Mouse (Mus musculus) natural killer cell, adult 2 months (primary cell): Measurements from ENCODE around the gene Olfr1501.
"Not testable (repeated sequence)": the region's sequence is repeated elsewhere in the genome, so short reads cannot be mapped to it uniquely, and the experiment has no call there.

ENCODE experiments used
- DNase-seq, 2 experiments: peaks; one replicate each; pipeline ENCODE4 v3.0.0; 2022; ENCODE audit warnings: low spot score in 2 of 2

Olfr1501 gene

DNA sequence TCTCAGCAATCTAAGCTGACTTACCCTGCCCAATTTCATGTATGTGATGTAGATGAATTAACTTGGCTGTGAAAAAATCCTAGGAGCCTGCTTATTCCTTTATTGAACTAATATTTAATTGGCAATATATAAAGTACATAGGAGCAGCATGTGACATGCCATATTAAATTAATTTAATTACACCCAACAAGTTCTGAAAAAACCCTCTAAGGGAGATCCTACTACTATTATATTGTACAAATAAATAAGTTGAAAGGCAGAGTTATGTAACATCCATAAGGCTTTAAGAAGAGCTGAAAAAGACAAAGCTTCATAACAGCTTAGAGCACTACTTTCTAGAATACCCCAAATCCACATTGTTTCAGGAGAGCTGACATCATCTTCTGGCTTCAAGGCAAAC is at the start of gene Olfr1501:
Olfr1501 (minus strand) TSS at position 101 of the 400 bp plus-strand sequence.
- DNase-seq, result not testable (repeated sequence)

- no peak for DNase-seq
These were observed 47.3 kb upstream of the Olfr1501 start, which contains the start of gene Olfr1504 for GRCm38 (mm10) chr19:13897828-13898227. TSS of gene Olfr1504 (minus strand) at chr19:13897928.

DNA sequence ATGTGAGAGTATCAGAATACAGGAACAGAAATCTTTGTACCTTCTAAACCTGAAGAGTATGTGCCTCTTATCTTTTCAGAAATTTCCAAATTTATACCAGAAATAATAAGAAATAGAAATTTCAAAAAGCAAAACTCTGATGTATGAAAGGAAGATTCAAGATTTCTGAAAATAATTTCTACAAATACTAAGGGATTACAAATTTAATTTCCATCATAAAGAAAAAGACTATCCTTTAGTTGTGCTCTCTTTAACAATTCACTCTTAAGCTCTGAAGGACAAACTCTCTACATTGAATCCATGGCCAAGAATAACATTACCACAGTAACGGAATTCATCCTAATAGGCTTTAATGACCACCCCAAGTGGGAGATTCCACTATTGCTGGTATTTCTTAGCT is 11.0 kb upstream of the Olfr1501 start, which contains the start of gene Olfr1502:
Olfr1502 (plus strand) TSS at position 301 of the 400 bp plus-strand sequence.
- no peak for DNase-seq

DNA sequence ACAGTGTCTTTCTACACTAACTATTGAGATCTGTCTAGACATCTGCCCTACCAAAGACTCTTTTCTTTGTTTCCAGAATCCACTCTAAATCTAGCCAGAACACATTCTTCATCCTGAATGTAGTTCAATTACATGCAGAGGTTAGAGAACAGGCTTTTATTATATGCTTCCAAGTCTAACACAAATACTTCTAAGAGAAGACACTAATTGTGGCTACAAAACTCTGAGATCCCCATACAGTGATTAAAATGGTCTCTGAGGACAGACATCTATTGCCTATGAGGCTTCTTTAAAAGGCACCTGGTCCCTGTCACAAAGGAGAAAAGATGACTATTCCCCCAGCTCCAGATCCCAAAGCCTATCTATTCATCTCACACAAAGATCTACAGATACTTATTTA is 20.1 kb downstream of the Olfr1501 start, which contains the start of gene Olfr1500:
Olfr1500 (minus strand) TSS at position 101 of the 400 bp plus-strand sequence.
- no peak for DNase-seq

GRCm38 (mm10) chr19:13828447-13828846 is 22.0 kb downstream of the Olfr1501 start:
- DNase-seq, result no peak

- DNase-seq, result no peak
These were observed 29.6 kb downstream of the Olfr1501 start for GRCm38 (mm10) chr19:13820847-13821246.

DNA sequence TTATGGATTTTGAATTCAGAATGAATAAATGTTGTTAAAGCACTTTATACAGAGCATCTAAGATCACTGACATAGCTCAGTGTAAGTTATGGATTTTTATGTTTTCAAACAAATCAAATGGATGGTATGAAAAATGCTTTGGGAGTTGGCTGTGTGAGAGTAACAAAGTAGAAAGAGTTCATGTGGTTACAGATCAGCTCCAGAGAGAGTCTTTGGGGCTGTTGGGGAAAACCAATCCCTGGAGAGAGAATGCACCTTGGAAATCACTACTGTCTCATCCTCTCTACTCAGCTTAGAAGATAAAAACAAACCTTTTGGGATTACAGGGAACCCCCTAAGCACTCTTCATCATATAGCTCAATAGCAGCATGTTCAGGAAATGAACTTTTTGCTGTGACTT is 31.1 kb downstream of the Olfr1501 start, which contains the start of gene Olfr1499:
Olfr1499 (minus strand) TSS at position 101 of the 400 bp plus-strand sequence.
- no peak for DNase-seq

DNA sequence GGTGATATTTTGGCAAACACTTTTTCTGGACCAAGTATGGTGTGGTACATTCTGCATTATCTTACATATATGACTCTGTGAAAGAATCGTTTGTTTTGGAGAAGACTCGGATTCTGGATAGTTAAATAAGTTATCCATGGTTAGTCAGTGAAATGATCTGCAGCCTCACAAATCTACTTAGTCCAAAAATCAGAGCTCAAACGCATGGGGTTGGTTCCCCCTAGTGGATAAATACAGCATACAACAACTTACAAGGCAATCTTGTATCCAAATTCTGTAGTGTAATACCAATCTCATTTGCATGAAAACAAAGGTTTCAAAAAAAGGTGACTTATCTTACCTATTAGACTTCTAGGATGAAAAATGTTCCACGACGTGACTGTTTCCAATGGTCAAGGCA is 31.7 kb downstream of the Olfr1501 start:
- DNase-seq, result no peak

DNA sequence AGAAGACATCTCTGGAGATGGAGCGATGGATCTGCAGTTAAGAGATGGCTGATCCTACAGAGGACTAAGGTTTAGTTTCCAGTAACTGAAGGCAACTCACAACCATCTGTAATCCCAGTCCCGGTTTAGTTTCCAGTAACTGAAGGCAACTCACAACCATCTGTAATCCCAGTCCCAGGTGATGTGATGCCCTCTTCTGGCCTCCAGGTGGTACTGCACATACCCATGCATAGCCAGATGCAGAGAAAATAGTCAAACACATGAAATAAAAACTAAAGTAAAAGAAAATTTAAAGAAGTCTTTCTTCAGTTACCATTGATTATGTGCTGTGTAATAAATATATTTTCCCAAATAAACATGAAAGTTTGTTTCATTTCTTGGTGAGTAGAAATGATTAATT is 37.7 kb downstream of the Olfr1501 start:
- no peak for DNase-seq

DNA sequence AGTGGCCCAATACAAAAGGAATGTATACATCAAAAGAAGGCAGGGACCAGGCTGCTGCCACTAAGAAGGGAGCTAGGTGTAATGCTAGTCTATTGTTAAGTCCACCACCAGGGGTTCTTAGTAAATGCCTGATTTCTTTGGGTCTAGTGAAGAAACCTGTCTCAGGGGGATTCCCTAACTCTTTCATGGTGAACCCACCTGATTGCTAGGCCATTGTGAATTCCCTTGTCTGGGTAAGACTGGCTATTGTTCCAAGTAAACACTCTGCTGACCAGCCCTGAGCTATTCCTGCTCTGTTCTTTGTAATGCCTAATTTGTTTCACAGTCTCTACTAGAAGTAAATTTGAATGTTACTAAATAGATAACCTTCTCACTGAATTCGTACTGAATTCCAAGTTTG is 45.0 kb downstream of the Olfr1501 start:
- not testable (repeated sequence) for DNase-seq

DNA sequence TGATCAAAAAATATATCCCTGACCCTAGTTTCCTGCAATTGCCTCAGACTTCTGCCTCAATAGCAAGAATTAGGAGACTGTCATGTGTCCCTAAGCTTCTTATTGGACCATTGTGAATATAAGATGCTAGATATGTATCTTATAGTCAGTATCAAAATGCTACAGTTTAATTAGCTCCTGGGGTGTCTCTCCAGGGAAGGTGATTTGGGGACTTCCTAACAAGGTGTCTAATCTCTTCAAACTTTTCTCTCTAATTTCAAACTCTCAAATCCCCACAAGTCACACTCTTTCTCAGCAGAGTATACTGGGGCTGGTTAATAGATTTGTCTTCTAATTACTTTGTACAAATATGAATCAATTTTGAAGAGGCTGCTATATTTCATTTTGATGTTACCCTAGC is 52.4 kb downstream of the Olfr1501 start, which contains the start of gene Olfr1497:
Olfr1497 (minus strand) TSS at position 101 of the 400 bp plus-strand sequence.
- DNase-seq, result no peak
